Mouse (Mus musculus) layer of hippocampus, postnatal 14 days (tissue): ENCODE data around the gene Mrpl44. TPM values are rescaled to one million over a fixed set of nuclear protein-coding genes. Genes with fewer than 3 reads are reported as not detected.

Source experiments
- DNase-seq, 2 experiments: peaks; one replicate each; pipeline ENCODE4 v3.0.0; 2021 to 2022; ENCODE audit warnings: low spot score in 2 of 2, mixed read lengths in 1 of 2
- long read RNA-seq, 2 experiments: library from polyadenylated mRNA; stranded (forward); transcript quantifications; one replicate each; pipeline ENCODE4 v2.0.0; 2021
- total RNA-seq, 2 experiments: library from RNA; stranded (reverse); gene quantifications; 2 replicates each; pipeline ENCODE4 v1.2.3; 2021

Mrpl44 gene
- 10 to 100 TPM; 23.2 to 25.9 TPM for total RNA-seq
- long read RNA-seq, experiment 1, transcript Mrpl44-201 (4 exons, 1,424 nt) = major isoform, 17 of 19 reads
- long read RNA-seq, experiment 1, partial matches to known transcripts = 2 of 19 reads
- long read RNA-seq, experiment 1, other reads (novel, unspliced or antisense) = 0 of 19 reads
- long read RNA-seq, experiment 2, transcript Mrpl44-201 (4 exons, 1,424 nt) = major isoform, 40 of 46 reads
- long read RNA-seq, experiment 2, partial matches to known transcripts = 5 of 46 reads
- long read RNA-seq, experiment 2, other reads (novel, unspliced or antisense) = 1 of 46 reads

GRCm38 (mm10) chr1:79775927-79776458 lies at the start of gene Mrpl44, which contains the start of gene Wdfy1:
TSS of gene Mrpl44 (plus strand) at chr1:79776018.
TSS of gene Wdfy1 (minus strand) at chr1:79776143.
- DNase-seq = peak; percentile 99 to 100

- DNase-seq = no peak
Observed at GRCm38 (mm10) chr1:79734794-79735193, 41.0 kb upstream of the Mrpl44 start.

GRCm38 (mm10) chr1:79736408-79736807 lies 39.4 kb upstream of the Mrpl44 start:
- no peak for DNase-seq

GRCm38 (mm10) chr1:79739726-79740125 lies 36.1 kb upstream of the Mrpl44 start:
- DNase-seq = no peak

GRCm38 (mm10) chr1:79741002-79741401 lies 34.8 kb upstream of the Mrpl44 start:
- no peak for DNase-seq

DNA sequence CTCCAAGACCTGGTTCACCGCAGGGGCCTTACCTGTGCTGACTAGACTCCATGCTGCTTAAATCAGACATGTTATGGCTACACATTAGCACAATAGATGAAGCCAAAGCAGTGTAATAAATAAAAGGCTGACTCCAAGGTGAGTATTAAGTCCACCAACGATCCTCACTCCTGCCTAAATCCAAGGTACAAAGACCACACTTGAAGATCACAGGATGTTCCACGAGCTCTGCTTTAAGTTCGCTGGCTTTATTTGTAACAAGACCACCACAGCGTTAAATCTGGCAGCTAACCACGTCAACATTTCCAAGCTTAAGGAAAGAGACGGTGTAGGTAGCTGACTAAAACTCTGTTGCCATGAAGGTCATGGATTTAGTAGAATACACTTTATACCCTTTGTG lies 32.9 kb upstream of the Mrpl44 start:
- DNase-seq = no peak

DNA sequence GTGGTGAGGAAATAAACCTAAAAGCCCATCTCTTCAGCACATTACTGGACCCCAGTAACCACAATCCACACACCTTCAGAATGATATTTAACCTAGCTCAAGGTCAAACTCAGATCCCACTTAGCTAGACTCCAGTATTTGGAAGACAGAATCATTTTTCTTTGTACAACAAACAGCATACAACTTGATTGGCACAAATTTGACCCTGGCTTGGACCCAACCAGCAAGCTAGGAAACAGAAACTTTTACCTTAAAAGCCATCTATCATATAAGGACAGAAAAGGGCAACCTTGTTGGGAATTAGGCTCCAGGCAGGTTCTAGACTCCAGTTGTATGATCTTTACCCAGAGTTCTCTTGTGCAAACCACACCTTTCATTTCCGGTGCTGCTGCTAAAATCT lies 32.4 kb upstream of the Mrpl44 start:
- no peak for DNase-seq

DNA sequence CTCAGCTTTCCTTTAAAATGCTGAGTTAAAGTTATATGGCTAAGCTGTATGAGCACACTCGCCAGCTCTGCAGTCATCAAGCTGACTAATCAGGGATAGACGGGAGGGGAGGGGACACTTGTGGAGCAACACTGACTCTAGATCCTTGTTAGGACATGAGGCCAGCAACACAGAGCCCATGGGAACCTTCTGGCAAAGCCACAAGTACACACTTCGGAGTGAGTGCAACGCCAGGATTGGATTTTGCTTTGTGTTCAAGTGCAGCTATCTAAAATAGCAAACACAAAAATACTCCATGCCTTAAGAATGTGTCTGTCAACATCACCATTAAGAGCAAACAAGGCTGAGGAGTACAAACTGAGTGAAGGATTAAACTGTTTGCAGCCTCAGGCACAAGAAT lies 29.8 kb upstream of the Mrpl44 start:
- no peak for DNase-seq

GRCm38 (mm10) chr1:79751186-79751585 lies 24.6 kb upstream of the Mrpl44 start:
- no peak for DNase-seq

- DNase-seq = no peak
Observed at GRCm38 (mm10) chr1:79752015-79752695, 23.7 kb upstream of the Mrpl44 start.

- no peak for DNase-seq
Observed at GRCm38 (mm10) chr1:79752714-79753340, 23.0 kb upstream of the Mrpl44 start.

DNA sequence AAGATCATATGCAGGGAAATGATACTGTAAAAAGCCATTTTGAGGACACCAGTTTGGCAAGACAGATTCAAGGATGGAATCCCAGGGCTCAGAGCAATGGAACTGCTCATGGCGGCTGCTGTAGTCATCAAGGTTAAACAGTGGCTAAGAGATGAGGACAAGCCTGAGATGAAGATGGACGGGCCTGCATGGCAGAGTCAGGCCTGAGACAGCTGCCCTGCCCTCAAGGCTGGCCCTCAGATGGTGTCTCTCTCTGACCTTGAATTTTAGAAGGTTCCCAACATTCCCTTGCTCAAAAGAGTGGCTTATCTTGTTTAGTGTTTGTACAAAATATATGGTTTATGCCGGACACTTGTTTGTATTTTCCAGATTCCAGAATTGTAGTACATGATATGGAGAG lies 22.4 kb upstream of the Mrpl44 start:
- no peak for DNase-seq

GRCm38 (mm10) chr1:79754936-79755335 lies 20.9 kb upstream of the Mrpl44 start:
- DNase-seq = no peak

GRCm38 (mm10) chr1:79755376-79755775 lies 20.4 kb upstream of the Mrpl44 start:
- DNase-seq = no peak

DNA sequence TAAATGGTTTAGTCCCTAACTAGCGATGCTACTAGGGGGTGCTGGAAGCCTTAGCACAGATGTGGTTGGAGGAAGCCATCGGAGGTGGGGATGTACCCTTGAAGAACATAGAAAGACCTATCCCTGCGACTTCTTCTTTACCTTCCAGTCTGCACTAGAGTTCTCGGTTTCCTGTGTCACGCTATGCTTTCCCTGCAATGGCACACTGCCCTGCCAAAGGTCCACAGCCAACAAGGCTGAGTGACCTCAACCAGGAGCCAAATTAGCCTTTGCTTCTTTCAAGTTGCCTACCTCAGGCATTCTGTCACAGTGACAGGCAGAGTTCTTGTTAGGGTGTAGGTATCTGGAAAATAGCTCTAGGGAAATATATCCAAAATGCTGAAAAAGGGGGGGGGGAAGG lies 19.4 kb upstream of the Mrpl44 start:
- DNase-seq = no peak

DNA sequence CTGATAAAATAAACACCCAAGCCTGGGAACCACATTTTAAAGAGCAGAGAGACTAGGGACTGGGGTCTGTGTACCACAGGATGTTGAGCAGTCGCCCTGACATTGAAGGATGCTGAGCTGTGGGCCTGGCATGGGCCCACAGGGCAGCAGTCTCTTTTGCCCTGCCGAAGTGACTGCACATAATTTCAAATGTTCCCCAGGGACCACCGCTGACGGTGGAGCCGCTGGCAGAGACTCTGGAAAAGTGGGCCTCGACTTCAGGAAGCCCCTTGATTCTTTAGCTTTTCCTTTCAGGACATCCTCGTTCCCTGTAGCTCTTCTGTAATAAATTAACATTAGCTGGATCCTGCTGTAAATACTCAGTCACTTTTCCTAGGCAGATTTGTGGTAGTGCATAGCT lies 18.7 kb upstream of the Mrpl44 start:
- DNase-seq = no peak

GRCm38 (mm10) chr1:79757597-79757996 lies 18.2 kb upstream of the Mrpl44 start:
- DNase-seq = no peak

- DNase-seq = no peak
Observed at GRCm38 (mm10) chr1:79759006-79759405, 16.8 kb upstream of the Mrpl44 start.

DNA sequence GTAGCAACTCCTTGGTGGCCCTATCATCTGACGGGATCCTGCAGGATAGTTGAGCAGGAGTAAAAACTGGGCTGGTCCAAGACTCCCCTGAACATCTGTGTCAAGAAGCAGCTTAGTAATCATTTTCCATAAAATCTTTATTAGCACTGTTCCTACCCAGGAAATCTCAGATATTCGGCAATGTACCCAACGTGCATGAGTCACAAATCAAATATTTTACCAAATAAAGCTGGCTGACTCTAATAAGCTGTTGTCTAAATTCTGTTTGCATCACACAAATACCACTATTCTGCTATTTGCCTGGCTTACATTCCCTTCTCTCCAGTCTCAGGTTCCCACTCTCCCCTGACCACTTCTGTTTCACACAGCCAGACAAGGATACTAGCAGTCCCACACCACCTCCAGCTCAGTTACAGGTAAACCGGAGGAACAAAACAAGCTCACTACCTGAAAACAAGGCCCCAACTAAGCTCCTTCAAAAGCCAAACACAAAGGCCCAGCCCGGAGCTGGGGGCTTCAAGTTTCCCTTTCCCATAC lies 16.3 kb upstream of the Mrpl44 start:
- no peak for DNase-seq

DNA sequence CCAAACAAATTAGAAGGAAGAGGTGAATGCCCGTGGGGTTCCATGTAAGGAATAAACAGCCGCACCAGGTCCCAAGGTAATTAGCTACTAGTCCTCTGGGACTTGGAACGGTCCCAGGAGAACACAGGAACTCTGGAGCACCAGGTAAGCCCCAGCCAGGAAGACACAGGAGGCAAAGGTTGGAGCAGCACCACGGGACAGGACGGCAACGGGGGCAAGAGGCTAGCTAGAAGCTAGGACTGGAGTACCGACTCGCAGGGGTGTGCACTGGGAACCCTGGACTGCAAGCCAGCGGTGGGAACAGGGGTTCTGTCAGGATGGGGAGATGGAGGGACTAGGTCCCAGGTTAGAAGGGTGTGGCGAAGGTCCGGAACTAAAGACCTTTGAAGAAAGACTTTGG lies 15.2 kb upstream of the Mrpl44 start:
- no peak for DNase-seq

- DNase-seq = peak; percentile 71 to 84
Observed at GRCm38 (mm10) chr1:79761106-79761916, 14.5 kb upstream of the Mrpl44 start.
